Mouse (Mus musculus) kidney, adult 2 months (tissue): Measurements from ENCODE around the gene Pigr. TPM values are rescaled to one million over a fixed set of nuclear protein-coding genes. Genes with fewer than 3 reads are reported as not detected.

Experiments
- DNase-seq: peaks from one replicate; pipeline ENCODE4 v3.0.0; 2021
- H3K27ac ChIP-seq: fragments of 200-500 bp; 2 replicates; pipeline ENCODE4 v1.5.1; 2012; ENCODE audit warnings: low read depth, low read length, control low read depth, inconsistent platforms; ENCODE audit not compliant: insufficient read depth
- H3K27me3 ChIP-seq: fragments of 200-500 bp; replicated peaks from 2 replicates; pipeline ENCODE4 v1.6.1; 2012; ENCODE audit warnings: mild to moderate bottlenecking, moderate library complexity, low read length, inconsistent platforms; ENCODE audit not compliant: control insufficient read depth, insufficient read depth
- H3K36me3 ChIP-seq: fragments of 200-500 bp; 2 replicates; pipeline ENCODE4 v1.6.1; 2012; ENCODE audit warnings: mild to moderate bottlenecking, moderate library complexity, low read length, inconsistent platforms; ENCODE audit not compliant: control insufficient read depth, insufficient read depth
- H3K4me1 ChIP-seq: fragments of 200-500 bp; 2 replicates; pipeline ENCODE4 v1.6.1; 2011; ENCODE audit warnings: low read length; ENCODE audit not compliant: control insufficient read depth, insufficient read depth
- H3K4me3 ChIP-seq: fragments of 200-500 bp; 2 replicates; pipeline ENCODE4 v1.5.1; 2011; ENCODE audit warnings: mild to moderate bottlenecking, low read depth, low read length, control low read depth; ENCODE audit not compliant: insufficient read depth
- CTCF ChIP-seq: fragments of 200-500 bp; conservative IDR thresholded peaks from 2 replicates; pipeline ENCODE4 v1.5.1; 2011; ENCODE audit warnings: low read depth, mild to moderate bottlenecking, control low read depth, low read length, moderate library complexity, mixed read lengths; ENCODE audit not compliant: insufficient read depth, insufficient read length
- POLR2A ChIP-seq: fragments of 200-500 bp; IDR thresholded peaks from one replicate; pipeline ENCODE4 v1.6.1; 2011; ENCODE audit warnings: low read depth, low read length, control low read depth
- WGBS: fragments of 180-500 bp; shearing (Covaris S2); methylation state at CpG from one replicate; pipeline ENCODE4 v1.1.7; 2018; 5-methylcytosine and 5-hydroxymethylcytosine counted together
- polyA plus RNA-seq: library from polyadenylated mRNA; depleted of rRNA; stranded (reverse); fragments of >200 nt; gene quantifications from 2 replicates; pipeline ENCODE4 v1.2.3, GENCODE M21; 2012

The Pigr gene
- polyA plus RNA-seq, 1 experiment: 26.4 TPM

DNA sequence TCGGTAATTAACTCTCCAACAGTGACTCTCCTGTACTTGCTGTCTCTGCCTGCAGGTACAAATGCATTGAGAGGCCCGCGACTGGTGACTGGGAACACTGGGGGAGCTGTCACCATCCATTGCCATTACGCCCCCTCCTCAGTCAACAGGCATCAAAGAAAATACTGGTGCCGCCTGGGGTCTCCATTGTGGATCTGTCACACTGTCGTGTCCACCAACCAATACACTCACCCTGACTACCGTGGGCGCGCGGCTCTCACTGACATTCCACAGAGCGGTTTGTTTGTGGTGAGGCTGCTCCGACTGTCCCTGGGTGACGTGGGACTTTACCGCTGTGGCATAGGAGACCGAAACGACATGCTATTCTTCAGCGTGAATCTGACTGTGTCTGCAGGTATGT lies 15.2 kb upstream of the Pigr start:
- Histone ChIP-seq H3K36me3 (no peaks in the 10 kb centered on the region), H3K4me3 (no peak overlapping the region), H3K4me1 (no peaks in the 10 kb centered on the region), H3K27ac (no peak overlapping the region), H3K27me3 (no peaks in the 10 kb centered on the region)
- no peak for TF ChIP-seq POLR2A
- TF ChIP-seq CTCF: no peak
- WGBS: 84% methylated on average over 17 of the region's 17 CpGs
- no peak for DNase-seq

DNA sequence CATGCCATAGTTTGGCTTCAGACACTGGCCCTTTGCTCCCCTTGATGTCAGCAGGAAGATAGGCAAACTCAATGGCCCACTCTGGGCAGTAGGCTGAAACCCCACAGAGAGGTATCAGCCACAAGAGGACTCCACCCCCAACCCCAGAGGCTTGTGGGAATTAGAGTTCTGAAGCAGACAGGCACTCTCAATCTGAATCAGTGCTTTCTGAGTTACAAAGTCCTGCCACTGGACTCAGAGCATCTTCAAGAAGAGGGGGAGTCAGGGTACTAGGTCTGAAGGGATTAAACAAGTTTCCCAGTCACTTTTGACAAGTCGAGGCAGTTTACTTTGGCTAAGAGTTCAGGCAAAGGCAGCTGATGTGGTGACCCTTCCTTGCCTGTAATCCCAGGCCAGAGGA lies 6.7 kb upstream of the Pigr start:
- TF ChIP-seq CTCF: no peak
- no peak for TF ChIP-seq POLR2A
- H3K27ac ChIP-seq: peak overlapping the region; percentile 85
- no peaks in the 10 kb centered on the region for H3K36me3 ChIP-seq
- H3K27me3 ChIP-seq: no peaks in the 10 kb centered on the region
- peaks cover 29% of the 10 kb centered on the region for H3K4me1 ChIP-seq
- no peak overlapping the region for H3K4me3 ChIP-seq
- peak; percentile 71 for DNase-seq
- 31% methylated on average over 1 of the region's 1 CpGs for WGBS

DNA sequence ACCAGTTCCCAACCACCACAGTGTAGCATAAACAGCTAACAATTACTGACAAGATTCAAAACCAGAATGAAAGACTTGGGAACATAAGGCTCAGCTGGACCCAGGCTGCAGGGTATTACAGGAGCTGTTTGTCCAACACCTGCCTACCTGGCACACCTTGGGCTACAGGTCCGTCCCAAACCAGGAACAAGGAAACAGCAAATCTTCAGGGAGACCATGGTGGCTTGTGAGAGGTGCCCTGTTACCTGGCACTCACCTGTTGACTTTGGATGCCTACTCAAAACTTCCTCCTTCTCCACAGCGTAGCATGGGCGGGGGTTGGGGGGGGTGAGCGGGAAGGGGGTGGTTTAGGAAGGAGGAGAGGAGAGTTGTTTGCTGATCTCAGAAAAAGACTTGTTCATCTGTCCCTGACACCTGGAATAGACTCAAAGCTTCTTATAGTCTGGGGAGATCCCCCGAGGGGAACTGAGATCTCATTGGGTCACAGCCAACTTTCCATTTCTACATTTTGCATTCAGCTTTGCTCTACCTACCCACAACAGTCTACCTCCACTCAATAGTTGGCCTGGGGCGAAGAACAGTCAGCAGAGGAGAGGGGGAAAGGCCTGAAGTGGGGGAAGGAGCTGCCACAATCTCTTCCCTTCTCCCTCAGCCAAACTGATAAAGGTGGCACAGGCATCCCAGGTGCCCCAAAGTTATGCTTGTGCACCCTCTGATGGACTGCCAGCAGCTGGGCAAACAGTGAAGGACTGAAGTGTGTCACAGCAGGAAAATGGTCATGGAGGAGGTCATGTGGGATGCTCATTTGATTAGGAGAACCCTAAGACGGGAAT lies 6.0 kb upstream of the Pigr start:
- Histone ChIP-seq H3K27ac (peak overlapping the region; percentile 100), H3K4me1 (peaks cover 29% of the 10 kb centered on the region), H3K4me3 (no peak overlapping the region), H3K27me3 (no peaks in the 10 kb centered on the region), H3K36me3 (no peaks in the 10 kb centered on the region)
- WGBS: 60% methylated on average over 7 of the region's 7 CpGs
- DNase-seq: peak; percentile 54
- TF ChIP-seq CTCF: peak; percentile 34; the same call in 1 of the 2 replicates
- TF ChIP-seq POLR2A: no peak

DNA sequence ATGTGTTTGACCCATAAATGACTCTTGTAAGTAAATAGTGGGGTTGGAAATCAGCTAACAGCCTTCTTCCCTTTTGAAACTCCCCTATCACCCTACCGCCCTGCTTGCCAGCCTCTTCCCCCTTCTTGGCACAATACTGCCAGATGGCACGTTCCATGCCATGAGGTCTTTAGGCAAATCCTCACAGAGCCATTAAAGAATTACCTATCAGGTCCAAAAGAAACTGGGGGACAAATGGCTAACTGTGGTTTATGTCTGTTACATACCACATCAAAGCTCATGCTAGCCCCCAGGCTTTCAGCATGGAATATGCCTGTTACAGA lies 5.4 kb upstream of the Pigr start:
- TF ChIP-seq POLR2A (no peak), CTCF (no peak)
- H3K4me1 ChIP-seq: peaks cover 29% of the 10 kb centered on the region
- peak overlapping the region; percentile 100 for H3K27ac ChIP-seq
- WGBS: 80% methylated on average over 2 of the region's 2 CpGs
- no peaks in the 10 kb centered on the region for H3K36me3 ChIP-seq
- H3K27me3 ChIP-seq: no peaks in the 10 kb centered on the region
- H3K4me3 ChIP-seq: no peak overlapping the region
- no peak for DNase-seq

DNA sequence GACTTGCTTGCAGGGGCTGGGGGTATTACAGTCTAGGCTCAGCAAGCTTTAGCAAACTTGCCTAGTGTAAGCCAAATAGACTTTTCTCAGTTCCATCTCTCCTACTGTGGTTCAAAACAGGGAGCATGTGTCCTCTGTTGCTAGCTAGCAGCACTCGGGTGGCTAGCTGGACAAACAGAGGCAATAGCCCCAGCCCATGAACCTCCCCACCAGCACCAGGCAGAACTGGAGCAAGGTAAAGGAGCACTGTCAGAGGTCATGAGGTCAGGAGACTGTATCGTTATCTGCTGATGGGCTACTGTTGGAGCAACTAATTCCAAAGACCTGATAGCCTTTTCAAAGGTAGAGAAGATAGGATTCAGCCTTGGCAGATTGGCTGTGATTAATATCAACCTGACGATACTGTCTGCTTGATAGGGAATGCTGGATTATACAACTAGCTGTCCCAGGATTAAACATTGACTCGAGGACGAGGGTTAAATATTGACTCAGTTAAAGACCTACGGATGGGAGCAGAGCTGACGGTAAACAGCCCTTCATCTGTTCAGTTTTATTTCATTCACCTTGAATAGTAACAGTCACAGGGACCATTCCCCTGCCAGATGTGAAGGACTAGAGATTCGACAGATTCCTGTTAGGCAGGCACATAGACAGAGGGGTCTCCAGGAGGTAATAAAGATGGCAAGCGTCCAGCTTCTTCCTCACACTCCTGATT lies 4.4 kb upstream of the Pigr start:
- no peak for TF ChIP-seq POLR2A
- no peak for TF ChIP-seq CTCF
- Histone ChIP-seq H3K36me3 (no peaks in the 10 kb centered on the region), H3K4me1 (peaks cover 29% of the 10 kb centered on the region), H3K27ac (peak overlapping the region; percentile 100), H3K27me3 (no peaks in the 10 kb centered on the region), H3K4me3 (no peak overlapping the region)
- DNase-seq: peak; percentile 95
- WGBS: 39% methylated on average over 9 of the region's 9 CpGs

DNA sequence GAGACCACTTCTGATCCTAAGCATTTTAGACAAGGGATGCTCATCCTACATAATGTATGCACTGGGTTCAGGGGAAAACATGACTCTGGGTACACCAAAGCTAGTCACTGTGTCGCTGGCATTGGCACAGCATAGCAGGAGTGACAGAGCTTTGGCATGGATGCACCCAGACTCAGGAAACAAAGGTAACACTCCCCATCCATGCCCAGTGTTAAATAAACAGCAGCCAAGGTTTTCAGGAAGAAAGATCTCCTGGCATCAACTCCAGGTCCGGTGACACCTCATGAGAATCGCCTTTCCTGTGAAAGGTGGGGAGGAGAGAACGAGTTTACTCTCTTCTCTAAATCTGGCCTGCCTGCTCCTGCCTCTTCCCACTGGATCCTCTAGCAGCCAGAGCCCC lies 2.2 kb downstream of the Pigr start:
- Histone ChIP-seq H3K27me3 (no peaks in the 10 kb centered on the region), H3K4me1 (peaks cover 23% of the 10 kb centered on the region), H3K36me3 (no peaks in the 10 kb centered on the region), H3K4me3 (no peak overlapping the region), H3K27ac (no peak overlapping the region)
- 72% methylated on average over 4 of the region's 4 CpGs for WGBS
- TF ChIP-seq POLR2A (no peak), CTCF (no peak)
- peak; percentile 71 for DNase-seq

DNA sequence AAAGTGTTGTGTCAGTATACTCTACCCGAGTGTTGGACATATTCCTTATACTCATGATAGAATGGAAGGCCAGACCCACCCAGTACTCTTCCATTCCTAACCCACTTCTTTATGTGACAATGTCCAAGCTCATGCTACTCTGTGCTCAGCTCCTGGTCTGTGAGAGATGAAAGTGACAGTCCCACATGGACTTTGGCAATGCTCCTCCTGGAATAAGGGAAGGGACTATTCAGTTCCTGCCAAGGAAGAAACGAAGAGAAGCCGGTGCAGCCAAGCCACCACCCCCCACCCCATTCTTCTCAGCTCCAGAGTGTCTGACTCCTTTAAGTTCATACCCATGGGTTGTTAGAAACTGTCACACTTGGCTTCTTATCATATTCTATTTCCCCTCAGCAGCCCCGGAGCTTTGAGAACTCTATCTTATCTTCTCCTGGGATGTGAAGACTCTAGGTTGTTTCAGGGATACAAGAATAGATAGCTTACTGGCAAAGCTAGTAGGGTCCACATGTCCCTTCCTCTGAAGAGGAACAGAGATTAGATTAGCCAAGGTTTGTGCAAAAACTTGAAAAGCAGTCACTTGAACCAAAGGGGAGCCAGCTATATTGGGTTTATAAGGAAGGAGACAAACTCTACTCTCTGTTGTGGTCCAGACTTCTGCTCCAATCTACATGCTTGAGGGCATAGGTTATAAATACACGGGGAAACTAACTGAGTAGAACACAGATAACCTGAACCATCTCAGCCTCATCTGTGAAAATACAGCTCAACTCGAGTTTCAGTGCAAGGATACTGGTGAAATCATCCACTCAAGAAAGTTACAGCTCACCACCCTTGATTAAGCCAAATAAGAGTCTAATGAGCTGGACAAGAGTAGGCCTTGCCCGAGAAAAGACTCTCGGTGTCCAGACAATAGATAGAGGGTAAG lies 3.7 kb downstream of the Pigr start:
- TF ChIP-seq CTCF: no peak
- TF ChIP-seq POLR2A: no peak
- peak overlapping the region; percentile 36; the same call in 1 of the 2 replicates for H3K27ac ChIP-seq
- whole genome bisulfite sequencing: 58% methylated on average over 8 of the region's 8 CpGs
- no peaks in the 10 kb centered on the region for H3K27me3 ChIP-seq
- H3K4me1 ChIP-seq: peaks cover 29% of the 10 kb centered on the region
- DNase-seq: peak; percentile 72
- H3K4me3 ChIP-seq: no peak overlapping the region
- H3K36me3 ChIP-seq: no peaks in the 10 kb centered on the region
